Mouse (Mus musculus): ENCODE results near the gene Snap23. TPM values are rescaled to one million over a fixed set of nuclear protein-coding genes. Genes with fewer than 3 reads are reported as not detected.

The Snap23 gene
- total RNA-seq, 2 experiments from 2014 or later = 19.6 to 19.8 TPM

DNA sequence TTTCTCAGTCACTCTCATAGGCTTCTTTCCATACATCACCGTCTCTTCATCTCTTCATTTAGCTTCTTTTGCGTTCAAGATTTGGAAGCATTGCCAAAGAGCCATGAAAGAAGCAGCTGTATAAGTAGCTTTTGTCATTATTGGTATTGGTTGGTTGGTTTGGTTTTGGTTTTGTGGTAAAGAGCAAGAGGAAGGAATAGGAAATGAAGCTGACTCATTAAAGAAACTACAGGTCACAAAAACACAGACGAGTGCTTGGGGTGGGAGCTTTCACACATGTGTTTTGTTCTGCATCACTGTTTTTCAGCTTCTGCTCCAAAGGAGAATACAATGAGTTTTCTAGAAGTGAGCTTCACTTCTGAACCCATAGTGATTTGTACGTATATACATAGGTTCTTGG lies 32.0 kb downstream of the Snap23 start:
- Histone ChIP-seq H3K4me3 (no peak overlapping the region), H3K27ac (no peak overlapping the region)
- DNase-seq (ENCODE audit: low spot score in 2 of 2) = no peak
- no peak for TF ChIP-seq CTCF (conservative IDR thresholded peaks at IDR 0.05)

GRCm38 (mm10) chr2:120606021-120606690 lies 38.7 kb downstream of the Snap23 start:
- Histone ChIP-seq H3K4me3 (peak overlapping the region; percentile 25; the same call in 1 of the 2 replicates), H3K27ac (peak overlapping the region; percentile 80)
- peak in 1 of 2 experiments; percentile 30 for DNase-seq (ENCODE audit: low spot score in 2 of 2)
- peak; percentile 82 for TF ChIP-seq CTCF (conservative IDR thresholded peaks at IDR 0.05)

- H3K4me3 ChIP-seq = peak within 1 kb of the TSS; percentile 99
- peak within 1 kb of the TSS; percentile 93 for H3K27ac ChIP-seq
- peak; percentile 55 for TF ChIP-seq CTCF (conservative IDR thresholded peaks at IDR 0.05)
- DNase-seq (ENCODE audit: low spot score in 2 of 2) = peak; percentile 89 to 93
These were observed 41.6 kb downstream of the Snap23 start, which contains the start of the genes Haus2 and Lrrc57 for GRCm38 (mm10) chr2:120608830-120609723. Gene Haus2 (plus strand): TSS chr2:120609383. Gene Lrrc57 (minus strand): TSS chr2:120609520.

GRCm38 (mm10) chr2:120616279-120617163 lies 49.0 kb downstream of the Snap23 start:
- no peak overlapping the region for H3K27ac ChIP-seq
- TF ChIP-seq CTCF (conservative IDR thresholded peaks at IDR 0.05) = no peak
- H3K4me3 ChIP-seq = no peak overlapping the region
- no peak for DNase-seq (ENCODE audit: low spot score in 2 of 2)

DNA sequence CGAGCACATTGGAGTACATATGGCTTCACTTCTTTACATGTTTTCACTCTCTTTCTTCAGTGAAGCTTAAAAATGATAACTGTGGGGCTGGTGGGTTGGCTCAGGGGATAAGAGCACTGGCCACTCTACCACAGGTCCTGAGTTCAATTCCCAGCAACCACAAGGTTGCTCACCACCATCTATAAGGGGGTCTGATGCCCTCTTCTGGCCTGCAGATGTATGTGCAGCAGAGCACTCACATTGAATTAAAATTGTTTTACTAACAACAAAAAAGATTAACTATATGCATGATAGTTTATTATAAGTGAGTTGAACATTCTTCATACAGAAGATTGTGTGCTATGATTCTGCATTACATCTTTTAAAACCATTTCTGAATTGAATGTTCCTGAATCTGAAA lies 52.1 kb downstream of the Snap23 start:
- DNase-seq (ENCODE audit: low spot score in 2 of 2) = no peak
- Histone ChIP-seq H3K4me3 (no peak overlapping the region), H3K27ac (no peak overlapping the region)
- peak; percentile 61 for TF ChIP-seq CTCF (conservative IDR thresholded peaks at IDR 0.05)

DNA sequence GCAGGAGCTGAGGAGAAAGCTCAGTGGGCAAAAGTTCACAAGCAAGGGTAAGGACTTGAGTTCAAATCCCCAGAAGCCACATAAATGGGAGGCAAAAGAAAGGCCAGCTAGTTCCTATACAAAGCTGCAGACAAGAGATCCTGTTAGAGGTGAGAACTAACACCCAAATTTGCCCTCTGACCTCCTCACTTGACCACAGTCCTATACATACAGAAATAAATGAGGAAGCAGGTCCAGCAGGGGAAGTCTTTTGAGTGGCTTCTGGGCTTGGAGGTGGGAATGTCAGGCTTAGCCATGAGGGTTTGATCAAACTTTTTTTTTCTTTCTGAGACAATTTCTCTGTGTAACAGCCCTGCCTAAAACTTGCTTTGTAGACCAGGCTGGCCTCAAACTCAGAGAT lies 55.4 kb downstream of the Snap23 start:
- Histone ChIP-seq H3K27ac (no peak overlapping the region), H3K4me3 (no peak overlapping the region)
- no peak for DNase-seq (ENCODE audit: low spot score in 2 of 2)
- no peak for TF ChIP-seq CTCF (conservative IDR thresholded peaks at IDR 0.05)

DNA sequence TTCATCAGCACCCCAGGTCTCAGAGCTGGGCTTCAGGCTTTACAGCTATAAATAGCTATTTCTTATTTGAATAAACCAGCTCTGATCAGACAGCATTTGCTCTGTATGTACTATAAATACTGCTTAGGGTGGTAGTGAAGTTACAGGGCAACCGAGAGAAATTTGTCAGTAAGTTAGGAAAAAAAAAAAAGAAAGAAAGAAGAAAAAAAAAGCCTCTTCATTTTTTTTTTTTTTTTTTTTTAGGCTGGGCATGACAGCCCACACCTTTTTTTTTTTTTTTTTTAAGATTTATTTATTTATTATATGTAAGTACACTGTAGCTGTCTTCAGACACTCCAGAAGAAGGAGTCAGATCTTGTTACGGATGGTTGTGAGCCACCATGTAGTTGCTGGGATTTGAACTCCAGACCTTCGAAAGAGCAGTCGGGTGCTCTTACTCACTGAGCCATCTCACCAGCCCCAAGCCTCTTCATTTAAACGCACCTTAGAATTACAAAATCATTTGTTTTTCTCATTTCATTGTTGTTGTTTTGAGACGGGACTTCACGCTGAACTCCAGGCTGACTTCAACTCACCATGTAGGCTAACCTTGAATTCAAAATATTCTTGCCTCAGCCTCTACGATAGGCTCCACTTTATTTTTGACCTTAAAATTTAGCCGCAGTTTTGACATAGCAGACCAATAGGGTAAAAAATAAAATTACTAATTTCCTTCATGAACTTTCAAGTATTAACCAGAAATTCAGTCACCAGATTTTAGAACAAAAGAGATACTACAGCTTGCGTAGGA lies 60.8 kb downstream of the Snap23 start:
- H3K4me3 ChIP-seq = peak overlapping the region; percentile 66
- H3K27ac ChIP-seq = no peak overlapping the region; the same call in 1 of the 2 replicates
- TF ChIP-seq CTCF (conservative IDR thresholded peaks at IDR 0.05) = no peak
- DNase-seq (ENCODE audit: low spot score in 2 of 2) = no peak

- peak; percentile 95 to 98 for DNase-seq (ENCODE audit: low spot score in 2 of 2)
- Histone ChIP-seq H3K27ac (peak within 1 kb of the TSS; percentile 81), H3K4me3 (peak within 1 kb of the TSS; percentile 66)
- no peak; the same call in none of the 2 replicates for TF ChIP-seq CTCF (conservative IDR thresholded peaks at IDR 0.05)
These were observed 61.6 kb downstream of the Snap23 start, which contains the start of gene Stard9 for GRCm38 (mm10) chr2:120628886-120629735. Gene Stard9 (plus strand): TSS chr2:120629121.

DNA sequence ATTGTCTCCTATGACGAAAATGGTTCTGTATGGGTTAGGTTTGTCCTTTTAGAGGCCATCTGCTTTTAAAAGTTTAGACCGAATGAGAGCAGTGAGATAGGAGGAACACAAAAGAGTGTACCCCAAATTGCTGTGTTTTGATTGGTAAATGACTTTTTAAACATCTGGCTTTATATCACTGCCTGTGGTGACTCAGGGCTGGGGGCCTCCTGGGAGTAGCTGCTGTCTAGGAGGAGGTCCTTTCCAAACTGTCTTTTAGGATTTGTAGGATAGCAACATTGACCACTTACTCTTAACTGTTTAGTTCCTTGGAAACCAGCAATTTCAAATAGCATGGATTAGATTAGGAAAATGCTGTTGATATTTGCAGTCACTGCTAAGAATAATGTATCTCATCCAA lies 62.8 kb downstream of the Snap23 start:
- TF ChIP-seq CTCF (conservative IDR thresholded peaks at IDR 0.05) = no peak
- no peak for DNase-seq (ENCODE audit: low spot score in 2 of 2)
- peak overlapping the region; percentile 81 for H3K27ac ChIP-seq
- peak overlapping the region; percentile 8 for H3K4me3 ChIP-seq

DNA sequence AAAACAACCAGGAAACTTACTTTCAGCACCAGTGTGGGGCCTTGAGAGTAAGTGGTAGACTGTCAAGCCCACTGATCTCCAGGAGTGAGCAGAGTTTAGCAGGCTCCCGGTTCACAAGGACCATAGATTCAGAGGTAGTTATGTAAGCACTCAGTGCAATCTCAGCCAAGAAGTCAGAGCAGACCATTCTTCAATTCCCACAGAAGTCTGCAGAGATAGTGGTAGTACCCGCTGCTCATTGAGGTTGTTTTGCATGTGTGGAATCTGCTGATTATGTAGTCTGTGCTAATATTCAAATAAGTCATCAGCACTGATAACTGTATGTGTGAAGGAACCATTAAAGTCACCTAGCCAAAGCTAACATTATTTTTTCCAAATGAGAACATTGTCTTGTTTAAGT lies 63.2 kb downstream of the Snap23 start:
- H3K4me3 ChIP-seq = peak overlapping the region; percentile 8
- DNase-seq (ENCODE audit: low spot score in 2 of 2) = no peak
- H3K27ac ChIP-seq = peak overlapping the region; percentile 81
- no peak for TF ChIP-seq CTCF (conservative IDR thresholded peaks at IDR 0.05)

DNA sequence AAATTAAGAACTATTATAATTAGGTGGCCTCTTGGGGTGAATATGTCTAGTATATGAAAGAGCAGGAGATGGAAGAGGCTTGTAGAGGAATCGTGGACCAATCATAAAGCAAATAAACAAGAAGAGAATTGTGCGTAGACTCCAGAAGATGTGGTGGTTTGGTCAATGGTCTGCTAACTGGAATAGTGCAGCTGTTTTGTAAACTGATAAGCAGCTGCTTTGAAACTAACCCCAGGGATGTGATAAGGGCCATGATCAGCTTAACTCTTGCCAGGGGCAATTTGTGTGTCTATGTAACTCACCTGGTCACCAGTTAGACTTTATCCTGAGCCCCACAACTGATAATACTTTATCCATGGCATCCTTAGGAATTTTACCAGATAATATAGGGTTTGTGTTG lies 64.0 kb downstream of the Snap23 start:
- Histone ChIP-seq H3K4me3 (no peak overlapping the region), H3K27ac (peak overlapping the region; percentile 81; the same call in 1 of the 2 replicates)
- TF ChIP-seq CTCF (conservative IDR thresholded peaks at IDR 0.05) = no peak
- DNase-seq (ENCODE audit: low spot score in 2 of 2) = no peak
